Mouse (Mus musculus) stomach, postnatal 0 days (tissue): ENCODE measurements around the gene C87436. TPM values are rescaled to one million over a fixed set of nuclear protein-coding genes. Genes with fewer than 3 reads are reported as not detected.
A peak's percentile ranks its signal among the peaks of the same experiment; 100 is the strongest.

Experiments
- ATAC-seq: fragments of 200-750 bp; cut with Nextera tagmentation; 2 replicates; pipeline ENCODE4 v1.8.0; 2017; ENCODE audit not compliant: low FRiP score, low TSS enrichment
- DNase-seq: peaks from one replicate; pipeline ENCODE4 v3.0.0-alpha.2; 2016; ENCODE audit warnings: low spot score
- H3K27ac ChIP-seq: fragments of 300-500 bp; sonication (generic); replicated peaks from 2 replicates; pipeline ENCODE4 v1.5.1; 2014; ENCODE audit warnings: mild to moderate bottlenecking, control low read depth
- H3K27me3 ChIP-seq: fragments of 300-500 bp; sonication (generic); 2 replicates; pipeline ENCODE4 v1.6.1; 2014; ENCODE audit warnings: low read length; ENCODE audit not compliant: control insufficient read depth, insufficient read depth
- H3K36me3 ChIP-seq: fragments of 300-500 bp; sonication (generic); 2 replicates; pipeline ENCODE4 v1.6.1; 2014; ENCODE audit warnings: low read length, mixed read lengths; ENCODE audit not compliant: control insufficient read depth, insufficient read depth
- H3K4me1 ChIP-seq: fragments of 300-500 bp; sonication (generic); replicated peaks from 2 replicates; pipeline ENCODE4 v1.6.1; 2014; ENCODE audit warnings: antibody characterized with exemption; ENCODE audit not compliant: control insufficient read depth, insufficient read depth
- H3K4me2 ChIP-seq: fragments of 300-500 bp; sonication (generic); replicated peaks from 2 replicates; pipeline ENCODE4 v1.6.1; 2014; ENCODE audit warnings: low read depth, mild to moderate bottlenecking, control low read depth, moderate library complexity
- H3K4me3 ChIP-seq: fragments of 300-500 bp; sonication (generic); 2 replicates; pipeline ENCODE4 v1.5.1; 2014; ENCODE audit warnings: low read depth, low read length, control low read depth
- H3K9ac ChIP-seq: fragments of 300-500 bp; sonication (generic); 2 replicates; pipeline ENCODE4 v1.6.1; 2014; ENCODE audit warnings: mild to moderate bottlenecking, low read length, control low read depth, mixed read lengths
- H3K9me3 ChIP-seq: fragments of 300-500 bp; sonication (generic); 2 replicates; pipeline ENCODE4 v1.6.1; 2016; ENCODE audit warnings: low read length; ENCODE audit not compliant: control insufficient read depth
- CTCF ChIP-seq: IDR thresholded peaks from 2 replicates; pipeline ENCODE4 v1.5.1; 2016; ENCODE audit warnings: antibody characterized with exemption, low read depth, mild to moderate bottlenecking, moderate library complexity
- EP300 ChIP-seq: optimal IDR thresholded peaks from 2 replicates; pipeline ENCODE3; 2016; ENCODE audit warnings: antibody characterized with exemption
- WGBS: fragments of 180-500 bp; shearing (Covaris S2); extraction: QIAGEN DNeasy Blood & Tissue Kit; methylation state at CpG from one replicate; pipeline ENCODE4 v1.1.7; 2014; 5-methylcytosine and 5-hydroxymethylcytosine counted together
- polyA plus RNA-seq: library from polyadenylated mRNA; unstranded; fragments of >200 nt; fragmentation: Nextera tagmentation; extraction: Ambion mirVana; gene quantifications from 2 replicates; pipeline ENCODE4 v1.2.1, GENCODE M21; 2015

C87436 gene
- polyA plus RNA-seq, 1 experiment from 2014 or later, result 16.4 TPM

DNA sequence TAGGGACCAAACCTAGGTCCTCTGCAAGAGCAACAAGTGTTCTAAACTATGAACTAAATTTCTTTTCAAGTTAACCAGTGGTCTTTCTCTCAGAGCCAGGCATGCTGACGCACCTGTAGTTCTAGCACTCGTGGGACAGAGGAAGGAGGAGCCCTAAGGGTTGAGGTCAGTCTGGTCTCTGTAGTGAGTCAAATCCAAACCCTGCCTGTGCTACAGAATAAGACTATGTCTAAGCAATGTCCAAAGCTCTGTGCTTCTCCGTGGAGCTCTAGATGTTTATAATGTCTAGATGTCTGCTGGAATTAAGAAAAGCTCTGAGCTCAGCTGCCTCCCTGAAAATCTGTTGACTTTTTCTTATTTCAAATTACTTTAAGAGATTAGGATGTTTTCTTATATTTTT is 18.6 kb downstream of the C87436 start:
- no peak overlapping the region for H3K27ac ChIP-seq
- H3K4me2 ChIP-seq, result no peak overlapping the region
- no peaks in the 10 kb centered on the region for H3K9me3 ChIP-seq
- H3K4me1 ChIP-seq, result no peaks in the 10 kb centered on the region
- 80% methylated on average over 3 of the region's 3 CpGs for WGBS
- H3K9ac ChIP-seq, result no peak overlapping the region
- ATAC-seq (no peak), DNase-seq (no peak)
- no peaks in the 10 kb centered on the region for H3K27me3 ChIP-seq
- peaks cover 12% of the 10 kb centered on the region for H3K36me3 ChIP-seq
- no peak overlapping the region for H3K4me3 ChIP-seq
- TF ChIP-seq CTCF (no peak), EP300 (no peak)

- no peak for ATAC-seq
- Histone ChIP-seq H3K4me2 (no peak overlapping the region), H3K27me3 (no peaks in the 10 kb centered on the region), H3K4me1 (no peaks in the 10 kb centered on the region), H3K9me3 (no peaks in the 10 kb centered on the region), H3K36me3 (peaks cover 15% of the 10 kb centered on the region), H3K27ac (no peak overlapping the region), H3K4me3 (no peak overlapping the region), H3K9ac (no peak overlapping the region)
- no peak for TF ChIP-seq EP300
- TF ChIP-seq CTCF, result no peak
- 95% methylated on average over 3 of the region's 3 CpGs for WGBS
- no peak for DNase-seq
Measured at GRCm38 (mm10) chr6:86463079-86463478, 24.9 kb downstream of the C87436 start.

DNA sequence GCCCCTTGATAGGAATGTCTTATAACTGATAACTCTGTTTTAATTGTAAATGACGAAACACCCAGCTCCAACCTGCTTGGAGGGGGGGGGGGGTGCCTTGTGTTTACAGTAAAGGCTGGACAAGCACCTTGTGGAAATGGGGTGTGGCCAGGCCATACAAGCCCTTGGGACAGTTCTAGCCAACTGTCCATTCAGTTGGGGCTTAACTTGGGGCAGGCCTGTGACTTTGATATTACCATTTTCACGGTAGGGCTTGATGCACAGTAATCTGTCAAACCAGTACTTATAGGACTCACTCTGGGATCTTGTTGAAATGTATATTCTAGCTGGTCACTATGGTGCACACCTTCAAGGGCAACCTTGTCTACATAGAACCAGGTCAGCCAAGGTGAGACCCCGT is 33.1 kb downstream of the C87436 start:
- TF ChIP-seq EP300 (no peak), CTCF (no peak)
- Histone ChIP-seq H3K9me3 (no peaks in the 10 kb centered on the region), H3K4me3 (no peak overlapping the region; the same call in 1 of the 2 replicates), H3K36me3 (peaks cover 7% of the 10 kb centered on the region), H3K4me1 (peaks cover 9% of the 10 kb centered on the region), H3K4me2 (peak overlapping the region; percentile 66), H3K27ac (peak overlapping the region; percentile 91), H3K27me3 (no peaks in the 10 kb centered on the region), H3K9ac (peak overlapping the region; percentile 65; the same call in 1 of the 2 replicates)
- DNase-seq, result no peak
- WGBS, result 79% methylated on average over 3 of the region's 3 CpGs
- no peak for ATAC-seq

GRCm38 (mm10) chr6:86471760-86472099 is 33.6 kb downstream of the C87436 start:
- Histone ChIP-seq H3K4me1 (peaks cover 9% of the 10 kb centered on the region), H3K9ac (peak overlapping the region; percentile 65), H3K9me3 (no peaks in the 10 kb centered on the region), H3K4me2 (peak overlapping the region; percentile 66), H3K4me3 (peak overlapping the region; percentile 33), H3K27me3 (no peaks in the 10 kb centered on the region), H3K27ac (peak overlapping the region; percentile 91), H3K36me3 (peaks cover 7% of the 10 kb centered on the region)
- WGBS, result 11% methylated on average over 9 of the region's 9 CpGs
- ATAC-seq, result peak; percentile 49
- TF ChIP-seq EP300 (no peak), CTCF (no peak)
- no peak for DNase-seq

DNA sequence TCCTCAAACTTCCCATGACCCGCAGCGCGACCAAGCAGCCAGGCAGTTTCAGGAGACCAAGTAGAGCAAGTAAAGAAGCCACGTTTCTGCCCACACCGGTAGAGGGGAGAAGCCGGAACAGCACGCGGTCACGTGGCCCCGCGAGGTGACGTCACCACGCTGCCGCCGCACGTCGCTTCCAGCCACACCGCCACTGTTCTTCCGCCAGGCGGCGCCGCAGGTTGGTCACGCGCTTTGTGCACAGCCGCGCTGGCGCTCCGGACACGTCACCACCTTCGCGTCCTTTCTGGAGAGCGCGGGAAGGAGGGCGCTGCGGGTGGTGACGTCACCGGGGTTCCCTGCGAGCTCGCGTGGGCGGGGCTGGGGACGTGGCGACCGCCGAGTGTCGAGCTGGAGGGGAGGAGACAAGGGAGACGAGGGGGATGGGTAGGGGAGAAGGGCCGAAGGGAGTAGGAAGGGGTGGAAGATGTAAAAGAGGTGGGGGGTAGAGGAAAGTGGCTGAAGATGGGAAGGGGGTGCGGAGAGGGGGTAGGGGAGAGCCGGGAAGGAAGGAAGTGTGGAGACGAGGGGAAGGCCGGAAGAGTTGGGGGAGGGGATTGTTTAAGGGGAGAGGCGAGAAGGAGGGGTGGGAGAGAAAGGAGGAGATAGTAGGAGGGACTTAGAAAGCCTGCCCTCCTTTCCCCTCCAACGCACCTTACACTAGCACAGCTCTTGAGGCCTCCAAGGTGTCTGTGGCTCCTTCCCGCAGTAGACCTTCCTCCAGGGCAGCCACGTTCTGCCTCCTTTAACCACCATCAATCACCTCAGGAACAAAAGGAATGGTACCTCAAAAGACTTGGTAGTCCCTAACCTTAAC is 34.2 kb downstream of the C87436 start:
- peak overlapping the region; percentile 91 for H3K27ac ChIP-seq
- H3K36me3 ChIP-seq, result peaks cover 4% of the 10 kb centered on the region; the same call in 1 of the 2 replicates
- WGBS, result under 1% methylated on average over 56 of the region's 56 CpGs
- H3K4me1 ChIP-seq, result peaks cover 9% of the 10 kb centered on the region
- TF ChIP-seq EP300 (peak; percentile 50), CTCF (peak; percentile 100)
- DNase-seq, result peak; percentile 100
- H3K27me3 ChIP-seq, result no peaks in the 10 kb centered on the region
- ATAC-seq, result peak; percentile 94
- peak overlapping the region; percentile 65 for H3K9ac ChIP-seq
- H3K4me3 ChIP-seq, result peak overlapping the region; percentile 35
- peak overlapping the region; percentile 66 for H3K4me2 ChIP-seq
- no peaks in the 10 kb centered on the region for H3K9me3 ChIP-seq

DNA sequence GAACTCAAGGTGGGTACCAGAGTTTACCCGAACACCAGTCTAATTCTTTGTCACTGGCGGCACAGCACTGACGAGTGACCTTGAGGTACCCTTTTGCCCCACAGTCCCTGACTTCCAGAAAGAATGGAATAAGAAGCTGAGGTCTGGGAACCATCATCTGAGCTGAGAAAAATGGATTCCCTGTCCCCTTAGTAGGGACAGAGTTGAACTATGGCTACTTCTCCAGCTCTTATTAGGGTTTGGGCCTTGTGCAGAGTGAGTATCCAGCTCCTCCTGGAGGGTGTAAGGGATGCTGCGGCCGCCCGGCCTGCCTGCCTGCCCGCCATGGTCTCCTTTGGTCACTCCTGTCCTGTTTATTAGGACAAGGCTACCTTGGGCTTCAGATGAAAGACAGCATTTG is 34.9 kb downstream of the C87436 start:
- no peaks in the 10 kb centered on the region for H3K27me3 ChIP-seq
- DNase-seq, result peak; percentile 27
- H3K4me2 ChIP-seq, result peak overlapping the region; percentile 50
- H3K4me1 ChIP-seq, result peaks cover 9% of the 10 kb centered on the region
- ATAC-seq, result no peak
- peak overlapping the region; percentile 35 for H3K4me3 ChIP-seq
- H3K9ac ChIP-seq, result peak overlapping the region; percentile 61
- peaks cover 4% of the 10 kb centered on the region; the same call in 1 of the 2 replicates for H3K36me3 ChIP-seq
- WGBS, result 43% methylated on average over 7 of the region's 7 CpGs
- H3K9me3 ChIP-seq, result no peaks in the 10 kb centered on the region
- peak; percentile 38 for TF ChIP-seq CTCF
- no peak for TF ChIP-seq EP300
- H3K27ac ChIP-seq, result peak overlapping the region; percentile 88
